Mouse (Mus musculus) cortical plate, adult 2 months (tissue): Measurements from ENCODE around the gene Gnat2. TPM values are rescaled to one million over a fixed set of nuclear protein-coding genes. Genes with fewer than 3 reads are reported as not detected.

Experiments used
- H3K27ac ChIP-seq: fragments of 200-500 bp; 2 replicates; pipeline ENCODE4 v1.5.1; 2012; ENCODE audit warnings: low read length, control low read depth, inconsistent platforms; ENCODE audit not compliant: insufficient read depth
- H3K4me1 ChIP-seq: fragments of 200-500 bp; 2 replicates; pipeline ENCODE4 v1.6.1; 2011; ENCODE audit warnings: low read length; ENCODE audit not compliant: control insufficient read depth, insufficient read depth
- H3K4me3 ChIP-seq: fragments of 200-500 bp; 2 replicates; pipeline ENCODE4 v1.5.1; 2011; ENCODE audit warnings: mild to moderate bottlenecking, low read length, control low read depth; ENCODE audit not compliant: insufficient read depth
- CTCF ChIP-seq: fragments of 200-500 bp; IDR thresholded peaks from 2 replicates; pipeline ENCODE4 v1.5.1; 2011; ENCODE audit warnings: mild to moderate bottlenecking, control low read depth, low read length; ENCODE audit not compliant: insufficient read depth; ENCODE audit errors: extremely low read depth
- POLR2A ChIP-seq: fragments of 200-500 bp; IDR thresholded peaks from 2 replicates; pipeline ENCODE4 v1.6.1; 2011; ENCODE audit warnings: mild to moderate bottlenecking, low read length, control low read depth; ENCODE audit not compliant: insufficient read depth; ENCODE audit errors: extremely low read depth
- polyA plus RNA-seq: library from polyadenylated mRNA; depleted of rRNA; stranded (reverse); fragments of >200 nt; gene quantifications from 2 replicates; pipeline ENCODE4 v1.2.3, GENCODE M21; 2012

Gnat2 gene
- polyA plus RNA-seq, 1 experiment = 0.15 TPM

DNA sequence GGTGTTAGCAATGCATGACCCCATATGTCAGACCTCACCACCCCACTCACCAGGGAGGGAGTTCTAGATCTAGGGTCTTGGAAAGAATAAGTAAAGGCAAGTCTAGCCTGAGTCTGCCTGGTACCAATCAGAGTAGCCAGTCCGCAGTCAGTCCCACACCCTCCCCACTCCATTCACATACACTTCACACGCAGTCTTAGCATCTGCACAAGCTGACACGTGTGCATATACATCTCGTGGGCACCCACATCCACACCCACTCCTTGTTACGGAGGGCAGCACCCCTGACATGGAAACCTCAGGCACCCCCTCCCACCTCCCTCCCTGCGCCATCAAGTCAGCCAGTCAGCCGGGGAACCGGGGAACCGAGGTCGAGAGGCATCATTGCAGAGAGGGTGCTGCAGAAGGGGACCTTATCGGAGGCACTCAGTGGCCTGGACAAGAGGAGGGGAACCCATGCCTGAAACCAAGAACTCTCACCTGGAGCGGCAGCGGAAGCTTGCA is 7.8 kb upstream of the Gnat2 start:
- TF ChIP-seq CTCF (no peak), POLR2A (no peak)
- peak overlapping the region; percentile 81 for H3K4me3 ChIP-seq
- H3K4me1 ChIP-seq = peaks cover 9% of the 10 kb centered on the region; the same call in 1 of the 2 replicates
- H3K27ac ChIP-seq = peak overlapping the region; percentile 21; the same call in 1 of the 2 replicates

DNA sequence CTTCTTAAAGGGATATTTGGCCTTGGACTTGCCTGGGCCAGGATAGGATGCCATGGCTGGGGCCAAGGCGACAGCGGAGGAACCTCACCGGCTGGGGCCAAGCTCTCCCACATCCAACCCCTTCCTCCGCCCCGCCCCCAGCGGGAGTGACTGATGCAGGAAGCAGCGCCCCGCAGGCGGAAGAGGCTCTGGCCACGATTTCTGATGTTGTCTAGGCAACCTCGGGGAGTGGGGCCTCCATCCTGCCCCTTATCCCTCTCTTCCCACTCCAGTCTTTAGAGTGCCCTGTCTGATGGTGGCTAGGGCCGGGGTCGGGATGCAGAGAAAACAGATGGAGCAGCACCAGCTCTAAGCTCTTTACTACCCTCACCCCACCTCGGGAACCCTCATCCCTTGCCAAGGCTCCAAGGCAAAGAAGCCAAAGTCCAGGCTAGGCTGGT is 7.3 kb upstream of the Gnat2 start:
- TF ChIP-seq POLR2A (peak; percentile 73), CTCF (no peak)
- peaks cover 9% of the 10 kb centered on the region; the same call in 1 of the 2 replicates for H3K4me1 ChIP-seq
- peak overlapping the region; percentile 81 for H3K4me3 ChIP-seq
- peak overlapping the region; percentile 73 for H3K27ac ChIP-seq

DNA sequence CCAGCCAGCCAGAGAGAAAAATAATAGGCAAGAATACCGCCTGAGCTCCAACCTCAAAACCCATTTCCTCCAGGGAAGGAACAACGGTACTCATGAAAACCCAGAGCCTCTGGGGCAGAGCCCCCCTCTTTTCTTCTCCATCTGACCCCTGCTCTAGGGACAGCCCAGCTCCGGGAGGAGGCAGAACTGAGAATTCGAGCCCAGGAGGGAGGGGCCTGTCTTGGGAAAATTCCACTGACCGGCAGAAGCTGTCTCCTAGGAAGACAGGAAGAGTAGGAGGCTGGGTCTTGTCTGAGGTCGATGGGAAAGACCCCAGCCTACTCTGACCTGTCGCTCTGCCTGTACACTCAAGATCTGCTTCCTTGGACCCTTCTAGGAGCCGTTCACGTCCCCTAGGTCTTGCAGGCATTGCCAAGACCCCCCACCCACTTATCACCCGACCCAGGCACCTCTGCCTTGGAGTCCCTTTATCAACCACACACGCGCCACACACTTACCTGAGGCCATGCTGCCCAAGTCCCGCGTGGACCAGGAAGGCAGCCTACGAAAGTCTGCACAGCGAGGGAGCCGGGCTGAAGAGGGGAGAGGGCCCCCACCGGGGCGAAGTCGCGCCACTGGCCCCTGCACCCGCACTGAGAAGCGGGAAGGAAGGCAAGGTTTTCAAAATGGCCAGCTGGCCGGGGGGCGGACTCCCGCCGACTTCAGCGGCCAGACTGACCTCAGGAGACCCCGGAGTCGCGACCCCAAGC is 6.7 kb upstream of the Gnat2 start:
- H3K4me1 ChIP-seq = peaks cover 9% of the 10 kb centered on the region; the same call in 1 of the 2 replicates
- TF ChIP-seq POLR2A (no peak), CTCF (no peak)
- H3K27ac ChIP-seq = peak overlapping the region; percentile 78
- H3K4me3 ChIP-seq = peak overlapping the region; percentile 81

DNA sequence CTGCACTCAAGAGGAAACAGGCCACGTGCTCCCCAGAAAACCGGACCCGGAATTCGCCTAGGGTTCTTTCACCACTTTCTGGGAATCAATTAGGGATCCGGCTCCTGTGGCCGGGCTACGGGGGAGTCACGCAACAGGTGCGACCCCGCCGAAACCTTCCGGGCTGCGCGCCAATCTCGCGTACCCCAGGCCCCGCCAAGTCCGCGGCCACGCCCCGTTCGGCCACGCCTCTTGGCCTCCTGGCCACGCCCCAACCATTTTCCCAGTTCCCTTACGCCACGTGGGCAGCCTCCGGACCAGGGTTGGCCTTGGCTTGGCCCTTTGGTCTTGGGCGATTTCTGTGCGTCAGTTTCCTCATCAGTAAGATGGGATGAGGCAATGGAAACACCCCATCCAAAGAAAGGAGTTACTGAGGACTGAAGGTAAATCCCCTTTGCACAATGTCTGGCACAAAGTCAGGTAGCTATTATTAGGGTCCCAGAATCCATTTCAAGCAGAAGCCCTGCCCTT is 6.1 kb upstream of the Gnat2 start, which contains the start of gene Ampd2:
Gene Ampd2, minus strand, starts transcription at position 182 of the 510 bp plus-strand sequence.
- peak within 1 kb of the TSS; percentile 81 for H3K4me3 ChIP-seq
- TF ChIP-seq CTCF (no peak), POLR2A (no peak)
- H3K27ac ChIP-seq = peak within 1 kb of the TSS; percentile 78
- H3K4me1 ChIP-seq = peaks cover 9% of the 10 kb centered on the region; the same call in 1 of the 2 replicates

DNA sequence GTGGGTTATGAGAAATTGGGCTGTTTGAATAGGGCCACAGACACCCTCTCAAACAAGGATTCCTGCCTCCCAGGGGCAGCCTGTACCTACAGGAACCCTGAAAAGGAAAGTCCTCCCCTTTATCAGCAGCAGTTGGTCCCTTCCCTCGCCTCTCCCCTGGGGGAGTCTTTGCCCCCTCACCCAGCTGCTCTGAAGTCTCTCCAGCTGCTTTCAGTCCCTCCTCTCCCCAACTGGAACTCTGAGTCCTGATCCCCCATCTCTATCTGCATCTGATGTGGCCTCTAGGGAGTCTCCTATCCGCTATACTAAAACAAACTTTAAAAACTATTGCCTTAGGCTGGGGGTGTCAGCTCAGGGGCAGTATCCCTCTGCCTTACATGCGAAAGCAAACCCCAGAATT is 5.3 kb upstream of the Gnat2 start:
- TF ChIP-seq POLR2A (no peak), CTCF (no peak)
- no peak overlapping the region for H3K4me3 ChIP-seq
- no peak overlapping the region for H3K27ac ChIP-seq
- H3K4me1 ChIP-seq = peaks cover 9% of the 10 kb centered on the region; the same call in 1 of the 2 replicates

DNA sequence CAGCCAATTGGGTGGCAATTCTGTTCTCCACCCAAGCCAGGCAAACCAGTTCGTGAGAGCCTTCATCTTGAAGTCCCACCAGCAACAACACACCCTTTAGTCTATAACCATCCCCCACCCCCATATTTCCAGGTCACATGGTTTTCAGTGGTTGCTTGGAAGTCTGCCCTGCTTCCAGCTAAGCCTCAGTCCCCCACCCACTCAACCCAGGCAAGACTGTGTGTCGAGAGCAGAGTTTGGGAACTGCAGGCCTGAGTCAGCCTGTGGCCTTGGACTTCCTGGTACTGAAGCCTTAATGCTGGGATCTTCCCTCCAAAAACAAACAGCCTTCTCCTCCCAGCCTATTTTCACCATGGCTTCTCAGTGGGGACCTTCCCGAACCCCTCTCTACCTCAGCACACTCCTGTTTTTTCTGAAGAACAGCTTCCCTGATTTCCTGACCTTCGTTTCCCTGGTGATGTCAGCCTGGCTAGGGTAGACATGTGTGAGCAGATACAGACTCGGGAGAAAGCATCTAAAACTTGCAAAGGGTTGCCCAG is 3.7 kb upstream of the Gnat2 start:
- H3K4me1 ChIP-seq = peaks cover 7% of the 10 kb centered on the region; the same call in 1 of the 2 replicates
- no peak for TF ChIP-seq POLR2A
- TF ChIP-seq CTCF = no peak

DNA sequence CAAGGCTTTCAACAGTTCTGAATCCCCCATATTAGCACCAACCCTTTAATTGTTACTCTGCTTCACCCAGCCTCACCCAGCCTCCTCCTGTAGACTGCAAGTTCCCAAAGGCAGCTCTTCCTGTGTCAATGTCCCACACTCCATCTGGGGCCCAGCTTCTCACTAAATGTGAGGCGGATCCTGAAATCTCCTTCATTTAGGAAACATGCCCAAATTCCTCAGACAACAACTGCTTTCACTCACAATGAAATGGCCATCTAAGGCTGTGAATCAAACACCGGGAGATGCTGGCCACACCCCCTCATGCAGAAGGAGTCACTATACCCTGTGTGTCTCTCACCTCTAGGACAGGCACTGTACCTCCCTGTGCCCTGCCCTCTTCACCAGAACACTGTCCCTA is 2.7 kb upstream of the Gnat2 start:
- no peak overlapping the region for H3K27ac ChIP-seq
- H3K4me3 ChIP-seq = no peak overlapping the region
- peaks cover 7% of the 10 kb centered on the region; the same call in 1 of the 2 replicates for H3K4me1 ChIP-seq
- TF ChIP-seq POLR2A (no peak), CTCF (no peak)

More for the DNA sequence above, 3.7 kb upstream of the Gnat2 start:
- Histone ChIP-seq H3K4me3 (no peak overlapping the region), H3K27ac (no peak overlapping the region)

DNA sequence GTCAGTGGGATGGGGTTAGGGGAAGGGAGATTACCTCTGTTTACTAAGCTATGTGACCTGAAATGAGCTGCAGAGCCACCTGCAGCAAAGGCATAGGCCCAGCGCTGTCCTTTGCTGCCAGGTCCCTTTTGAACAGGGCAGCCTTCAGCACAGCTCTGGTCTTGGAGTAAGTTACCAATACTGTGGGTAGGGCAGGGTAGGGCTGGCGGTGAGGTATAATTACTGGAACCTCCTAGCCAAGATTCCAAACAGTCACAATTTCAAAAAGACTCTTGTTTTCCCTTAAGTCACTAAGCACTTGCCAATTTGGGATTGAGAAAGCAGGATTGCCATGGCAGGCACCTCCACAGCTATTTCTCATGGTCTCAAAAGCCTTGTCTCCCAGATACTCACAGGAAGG is 2.0 kb upstream of the Gnat2 start:
- H3K27ac ChIP-seq = no peak overlapping the region
- no peak for TF ChIP-seq CTCF
- no peak for TF ChIP-seq POLR2A
- H3K4me1 ChIP-seq = peaks cover 7% of the 10 kb centered on the region; the same call in 1 of the 2 replicates
- H3K4me3 ChIP-seq = no peak overlapping the region

DNA sequence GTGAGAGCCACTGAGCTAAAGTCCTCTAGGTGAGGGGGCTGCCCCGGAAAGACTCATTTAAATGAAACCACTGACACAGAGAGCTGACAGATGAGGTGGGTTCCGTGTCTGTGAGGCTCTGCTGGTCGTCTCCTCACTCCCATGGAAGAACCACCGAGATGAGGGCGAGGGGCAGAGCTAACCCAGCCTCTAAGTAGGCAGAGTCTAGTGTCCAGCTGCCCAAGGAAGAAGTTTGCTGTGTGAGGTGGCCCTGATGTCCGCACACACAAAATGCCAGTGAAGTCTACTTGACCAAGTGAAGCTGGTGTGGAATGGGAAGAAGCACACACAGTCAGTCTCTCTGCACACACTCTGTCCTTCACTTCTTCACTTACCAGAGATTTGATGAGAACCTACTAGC is 559 bp upstream of the Gnat2 start:
- no peak for TF ChIP-seq CTCF
- no peak for TF ChIP-seq POLR2A
- Histone ChIP-seq H3K4me3 (no peak overlapping the region), H3K27ac (no peak overlapping the region), H3K4me1 (peaks cover 7% of the 10 kb centered on the region; the same call in 1 of the 2 replicates)

DNA sequence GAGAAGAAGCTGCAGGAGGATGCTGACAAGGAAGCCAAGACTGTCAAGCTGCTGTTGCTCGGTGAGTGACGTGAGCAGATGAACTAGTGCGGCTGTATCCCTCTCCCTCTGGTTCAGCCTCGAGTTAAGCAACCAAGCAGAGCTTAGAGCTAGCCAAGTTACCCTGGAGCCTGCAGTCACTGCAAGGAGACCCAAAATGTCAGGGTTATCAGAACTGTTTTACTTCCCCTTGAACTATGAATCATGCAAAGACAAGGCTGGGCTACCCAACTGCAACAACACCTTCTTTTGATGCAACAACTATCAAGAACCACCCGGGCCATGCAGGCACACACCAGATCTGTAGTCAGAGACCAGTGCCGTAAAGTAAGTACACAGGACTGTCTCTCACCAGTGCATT is 717 bp downstream of the Gnat2 start:
- no peak overlapping the region for H3K4me3 ChIP-seq
- H3K4me1 ChIP-seq = peaks cover 7% of the 10 kb centered on the region; the same call in 1 of the 2 replicates
- H3K27ac ChIP-seq = no peak overlapping the region
- TF ChIP-seq POLR2A = no peak
- no peak for TF ChIP-seq CTCF
